Mouse (Mus musculus) lung, embryonic 15.5 days (tissue): ENCODE data around the gene Rpl13a. TPM values are rescaled to one million over a fixed set of nuclear protein-coding genes. Genes with fewer than 3 reads are reported as not detected.

Experiments used
- ATAC-seq: fragments of 200-750 bp; cut with Nextera tagmentation; 2 replicates; pipeline ENCODE4 v1.8.0; 2017; ENCODE audit warnings: moderate number of reproducible peaks, borderline replicate concordance; ENCODE audit not compliant: low FRiP score, low TSS enrichment; ENCODE audit errors: extremely low read depth
- H3K27ac ChIP-seq: fragments of 300-500 bp; sonication (generic); 2 replicates; pipeline ENCODE4 v1.5.1; 2015; ENCODE audit warnings: moderate library complexity, mild to moderate bottlenecking, inconsistent platforms
- H3K27me3 ChIP-seq: fragments of 300-500 bp; sonication (generic); 2 replicates; pipeline ENCODE4 v1.6.1; 2015; ENCODE audit warnings: inconsistent platforms
- H3K36me3 ChIP-seq: fragments of 300-500 bp; sonication (generic); 2 replicates; pipeline ENCODE4 v1.6.1; 2015; ENCODE audit warnings: inconsistent platforms
- H3K4me1 ChIP-seq: fragments of 300-500 bp; sonication (generic); 2 replicates; pipeline ENCODE4 v1.6.1; 2015; ENCODE audit warnings: inconsistent platforms
- H3K4me2 ChIP-seq: fragments of 300-500 bp; sonication (generic); 2 replicates; pipeline ENCODE4 v1.6.1; 2015; ENCODE audit warnings: inconsistent platforms, mild to moderate bottlenecking, moderate library complexity
- H3K4me3 ChIP-seq: fragments of 300-500 bp; sonication (generic); 2 replicates; pipeline ENCODE4 v1.5.1; 2015; ENCODE audit warnings: mild to moderate bottlenecking, inconsistent platforms
- H3K9ac ChIP-seq: fragments of 300-500 bp; sonication (generic); 2 replicates; pipeline ENCODE4 v1.6.1; 2015; ENCODE audit warnings: inconsistent platforms
- H3K9me3 ChIP-seq: fragments of 300-500 bp; sonication (generic); 2 replicates; pipeline ENCODE4 v1.6.1; 2016; ENCODE audit warnings: inconsistent platforms
- WGBS: fragments of 180-500 bp; shearing (Covaris S2); methylation state at CpG from one replicate; pipeline ENCODE4 v1.1.7; 2015; 5-methylcytosine and 5-hydroxymethylcytosine counted together
- microRNA counts: library from miRNA; unstranded; fragments of <30 nt; microRNA quantifications from one replicate; lab custom pipeline; 2016
- microRNA-seq: library from miRNA; unstranded; fragments of <30 nt; microRNA quantifications from one replicate; pipeline ENCODE4, GENCODE M21; 2016
- polyA plus RNA-seq: library from polyadenylated mRNA; unstranded; fragments of >200 nt; fragmentation: Nextera tagmentation; extraction: Ambion mirVana; gene quantifications from 2 replicates; pipeline ENCODE4 v1.2.1, GENCODE M21; 2015

The Rpl13a gene
- polyA plus RNA-seq, 1 experiment from 2014 or later, result 1,187 TPM

DNA sequence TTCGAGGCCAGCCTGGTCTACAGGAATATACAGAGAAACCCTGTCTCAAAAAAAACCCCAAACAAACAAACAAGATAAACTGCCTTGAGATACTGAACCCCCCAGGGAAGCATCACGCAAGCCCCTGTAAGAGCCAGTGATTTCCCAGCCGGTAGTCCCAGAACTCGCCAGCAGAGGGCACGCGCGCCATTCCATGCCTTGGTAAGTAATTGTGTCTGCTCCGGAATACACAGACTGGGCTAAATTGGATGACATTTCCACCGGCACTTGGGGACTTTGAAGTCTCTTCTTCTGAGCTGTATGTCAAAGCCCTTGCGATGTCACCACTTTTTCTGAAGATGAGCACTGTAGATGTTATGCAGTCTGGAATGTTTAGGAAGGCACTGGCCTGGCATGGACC, 48.7 kb downstream of the Rpl13a start:
- peaks cover 9% of the 10 kb centered on the region for H3K4me1 ChIP-seq
- H3K9ac ChIP-seq, result no peak overlapping the region
- H3K4me3 ChIP-seq, result no peak overlapping the region
- H3K36me3 ChIP-seq, result peaks cover 52% of the 10 kb centered on the region
- WGBS, result under 1% methylated on average over 10 of the region's 10 CpGs
- no peaks in the 10 kb centered on the region for H3K9me3 ChIP-seq
- ATAC-seq, result peak; percentile 29; the same call in 1 of the 2 replicates
- no peak overlapping the region for H3K27ac ChIP-seq
- H3K27me3 ChIP-seq, result no peaks in the 10 kb centered on the region
- no peak overlapping the region for H3K4me2 ChIP-seq

DNA sequence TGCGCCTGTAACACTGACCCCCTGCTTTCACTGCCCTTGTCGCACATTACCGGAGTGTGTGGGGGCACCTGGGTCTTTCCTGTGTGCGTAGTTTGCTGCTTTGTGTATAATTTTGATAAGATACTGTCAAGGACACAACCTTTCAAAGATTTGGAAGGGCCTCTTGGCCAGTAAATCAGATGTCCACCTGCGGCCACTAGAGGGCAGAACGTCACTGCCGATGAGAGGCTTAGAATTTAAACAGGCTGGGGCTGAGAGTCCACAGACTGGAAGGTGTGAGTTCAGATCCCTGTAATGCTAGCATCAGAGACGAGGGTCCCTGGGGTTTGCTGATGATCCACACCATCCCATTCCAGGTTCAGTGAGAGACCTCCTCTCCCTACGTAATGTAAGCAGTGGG, 50.0 kb downstream of the Rpl13a start:
- Histone ChIP-seq H3K9me3 (no peaks in the 10 kb centered on the region), H3K4me1 (peaks cover 9% of the 10 kb centered on the region), H3K4me3 (no peak overlapping the region), H3K4me2 (no peak overlapping the region), H3K27me3 (no peaks in the 10 kb centered on the region), H3K36me3 (peaks cover 41% of the 10 kb centered on the region), H3K27ac (no peak overlapping the region), H3K9ac (no peak overlapping the region)
- no peak for ATAC-seq
- WGBS, result 28% methylated on average over 9 of the region's 9 CpGs

DNA sequence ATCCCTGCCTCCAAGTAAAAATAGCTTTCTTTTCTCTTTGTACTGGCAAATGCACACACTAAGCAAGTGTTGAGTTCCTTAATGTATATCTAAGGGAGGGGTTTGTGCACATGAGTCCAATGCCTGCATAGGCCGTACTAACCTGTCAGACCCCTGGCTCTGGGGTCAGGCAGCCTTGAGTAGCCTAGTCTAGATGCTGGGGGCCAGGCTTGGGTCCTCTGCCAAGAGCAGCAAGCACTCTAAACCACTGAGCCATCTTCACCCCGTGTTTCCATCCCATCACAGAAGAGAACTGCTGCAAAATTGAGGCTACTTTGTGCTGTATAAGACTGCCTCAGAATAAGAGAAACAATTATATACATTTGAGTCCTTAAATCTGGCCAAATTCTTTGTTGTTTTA, 50.7 kb downstream of the Rpl13a start:
- ATAC-seq, result no peak
- H3K4me3 ChIP-seq, result no peak overlapping the region
- H3K4me2 ChIP-seq, result no peak overlapping the region
- no peaks in the 10 kb centered on the region for H3K9me3 ChIP-seq
- peaks cover 34% of the 10 kb centered on the region for H3K36me3 ChIP-seq
- no peak overlapping the region for H3K27ac ChIP-seq
- no peaks in the 10 kb centered on the region for H3K27me3 ChIP-seq
- no peak overlapping the region for H3K9ac ChIP-seq
- WGBS, result 87% methylated on average over 2 of the region's 2 CpGs
- H3K4me1 ChIP-seq, result peaks cover 7% of the 10 kb centered on the region

DNA sequence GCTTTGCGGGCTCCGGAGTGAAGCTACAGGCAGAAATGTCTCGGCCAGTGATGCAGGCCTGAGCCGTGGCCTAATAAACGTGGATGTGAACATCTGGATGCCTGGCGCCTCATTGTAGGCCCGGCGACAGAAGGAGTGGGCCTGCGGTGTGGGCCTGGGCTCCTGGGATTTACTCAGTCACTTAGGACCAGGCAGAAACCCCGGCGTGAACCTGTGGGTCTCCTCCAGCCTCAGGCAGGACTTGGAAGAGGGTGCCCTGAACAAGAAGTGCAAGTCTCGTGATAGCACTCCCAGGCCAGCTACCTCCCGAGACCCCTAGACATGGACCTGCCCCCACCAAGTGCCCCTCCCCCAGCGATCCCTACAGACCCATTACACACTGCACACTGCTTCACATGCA, 51.2 kb downstream of the Rpl13a start:
- Histone ChIP-seq H3K9ac (no peak overlapping the region), H3K27ac (no peak overlapping the region), H3K4me3 (no peak overlapping the region), H3K9me3 (no peaks in the 10 kb centered on the region), H3K4me1 (peaks cover 2% of the 10 kb centered on the region; the same call in 1 of the 2 replicates), H3K4me2 (no peak overlapping the region), H3K27me3 (no peaks in the 10 kb centered on the region), H3K36me3 (peaks cover 29% of the 10 kb centered on the region)
- 84% methylated on average over 14 of the region's 14 CpGs for WGBS
- ATAC-seq, result no peak

DNA sequence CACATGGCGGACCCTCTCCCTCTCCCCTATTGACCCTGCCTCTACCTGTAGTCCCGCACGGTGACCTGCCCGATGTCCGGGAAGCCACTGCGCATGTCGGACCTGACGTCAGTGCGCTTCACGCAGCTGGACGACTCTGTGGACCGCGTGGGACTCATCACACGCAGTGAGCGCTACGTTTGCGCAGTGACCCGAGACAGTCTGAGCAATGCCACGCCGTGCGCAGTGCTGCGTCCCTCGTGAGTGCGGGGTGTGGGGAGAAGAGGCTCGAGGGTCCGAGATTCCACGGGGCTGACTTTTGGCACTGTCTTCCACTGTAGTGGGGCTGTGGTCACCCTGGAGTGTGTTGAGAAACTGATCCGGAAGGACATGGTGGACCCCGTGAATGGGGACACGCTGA, 52.1 kb downstream of the Rpl13a start:
- Histone ChIP-seq H3K27me3 (no peaks in the 10 kb centered on the region), H3K4me1 (no peaks in the 10 kb centered on the region), H3K4me3 (no peak overlapping the region), H3K9me3 (no peaks in the 10 kb centered on the region), H3K27ac (no peak overlapping the region), H3K9ac (no peak overlapping the region), H3K36me3 (peaks cover 27% of the 10 kb centered on the region), H3K4me2 (no peak overlapping the region)
- ATAC-seq, result no peak
- 84% methylated on average over 30 of the region's 30 CpGs for WGBS

MicroRNAs encoded within 50 kb of the gene (microRNA counts, 519-probe panel; counts per million panel counts)
- 2,655 counts per million, percentile 65 among the panel's probes with 10 or more counts for microRNA mmu-miR-150 (lab: Ali Mortazavi, UCI)

Small RNAs within 50 kb of the gene (microRNA-seq; reads per million reads assigned to microRNA genes)
- gene Mir150 (49.1 reads per million, percentile 45 among the genes with 10 or more reads in this experiment), gene Mir5121 (8.3 reads per million, percentile 27 among the genes with 10 or more reads in this experiment), gene Mir7055 (not detected)

Other genes with a start within 250 kb of the Rpl13a start
- 93.5 and 97.7 TPM in 2 replicates for gene Med25, start 236.0 kb downstream of the Rpl13a start, polyA plus RNA-seq
- gene Fuz, start 232.7 kb downstream of the Rpl13a start, polyA plus RNA-seq, result 21.0 and 24.0 TPM in 2 replicates
- 63.1 and 64.8 TPM in 2 replicates for gene Ap2a1, start 199.3 kb downstream of the Rpl13a start, polyA plus RNA-seq
- gene Tsks, start 185.6 kb downstream of the Rpl13a start, polyA plus RNA-seq, result 0.09 and 0.15 TPM in 2 replicates
- gene Cpt1c, start 153.9 kb downstream of the Rpl13a start, polyA plus RNA-seq, result 14.5 and 15.0 TPM in 2 replicates
- 545 and 586 TPM in 2 replicates for gene Prmt1, start 142.2 kb downstream of the Rpl13a start, polyA plus RNA-seq
- gene Irf3, start 131.1 kb downstream of the Rpl13a start, polyA plus RNA-seq, result 88.1 and 92.6 TPM in 2 replicates
- 66.3 and 66.7 TPM in 2 replicates for gene Bcl2l12, start 130.0 kb downstream of the Rpl13a start, polyA plus RNA-seq
- 35.5 and 36.5 TPM in 2 replicates for gene Scaf1, start 112.4 kb downstream of the Rpl13a start, polyA plus RNA-seq
- gene Rras, start 110.8 kb downstream of the Rpl13a start, polyA plus RNA-seq, result 49.7 and 50.4 TPM in 2 replicates
- 10.9 and 11.1 TPM in 2 replicates for gene Prr12, start 75.9 kb downstream of the Rpl13a start, polyA plus RNA-seq
- gene Nosip, start 66.3 kb downstream of the Rpl13a start, polyA plus RNA-seq, result 74.9 and 75.1 TPM in 2 replicates
- gene Prrg2, start 66.1 kb downstream of the Rpl13a start, polyA plus RNA-seq, result 23.1 and 24.2 TPM in 2 replicates
- 353 and 358 TPM in 2 replicates for gene Rcn3, start 36.5 kb downstream of the Rpl13a start, polyA plus RNA-seq
- gene Fcgrt, start 24.9 kb downstream of the Rpl13a start, polyA plus RNA-seq, result 73.6 and 83.1 TPM in 2 replicates
- 1,432 and 1,559 TPM in 2 replicates for gene Rps11, start 4.3 kb downstream of the Rpl13a start, polyA plus RNA-seq
- gene Gm45713, start 7.5 kb upstream of the Rpl13a start, polyA plus RNA-seq, result 0.19 and 0.20 TPM in 2 replicates
- gene Flt3l, start 7.7 kb upstream of the Rpl13a start, polyA plus RNA-seq, result 1.5 and 8.3 TPM in 2 replicates
- gene Pih1d1, start 25.5 kb upstream of the Rpl13a start, polyA plus RNA-seq, result 100 and 103 TPM in 2 replicates
- 54.8 and 56.8 TPM in 2 replicates for gene Aldh16a1, start 25.8 kb upstream of the Rpl13a start, polyA plus RNA-seq
- gene Slc17a7, start 35.2 kb upstream of the Rpl13a start, polyA plus RNA-seq, result 0.33 and 0.55 TPM in 2 replicates
- not detected in 2 replicates for gene Gfy, start 50.8 kb upstream of the Rpl13a start, polyA plus RNA-seq
- gene Pth2, start 52.2 kb upstream of the Rpl13a start, polyA plus RNA-seq, result not detected in 2 replicates
- 0.75 and 1.1 TPM in 2 replicates for gene Ccdc155, start 76.1 kb upstream of the Rpl13a start, polyA plus RNA-seq
- 0.54 and 1.1 TPM in 2 replicates for gene Dkkl1, start 83.4 kb upstream of the Rpl13a start, polyA plus RNA-seq
- gene Tead2, start 87.0 kb upstream of the Rpl13a start, polyA plus RNA-seq, result 180 and 183 TPM in 2 replicates
- gene Cd37, start 110.4 kb upstream of the Rpl13a start, polyA plus RNA-seq, result 3.1 and 3.8 TPM in 2 replicates
- 0.16 TPM in 1 of 2 replicates, not detected in the other for gene Slc6a16, start 112.3 kb upstream of the Rpl13a start, polyA plus RNA-seq
- 0.09 TPM in 1 of 2 replicates, not detected in the other for gene Slc6a21, start 148.8 kb upstream of the Rpl13a start, polyA plus RNA-seq
- gene Trpm4, start 205.0 kb upstream of the Rpl13a start, polyA plus RNA-seq, result 19.1 and 20.0 TPM in 2 replicates
- gene Hrc, start 206.5 kb upstream of the Rpl13a start, polyA plus RNA-seq, result 1.7 and 2.3 TPM in 2 replicates
- 3.1 TPM in 2 replicates for gene Ppfia3, start 238.3 kb upstream of the Rpl13a start, polyA plus RNA-seq
- gene Lin7b, start 241.8 kb upstream of the Rpl13a start, polyA plus RNA-seq, result 0.60 and 0.92 TPM in 2 replicates